Mouse (Mus musculus) layer of hippocampus, postnatal 36 days (tissue): ENCODE results near the gene Prkch. TPM values are rescaled to one million over a fixed set of nuclear protein-coding genes. Genes with fewer than 3 reads are reported as not detected.

Experiments
- DNase-seq, 2 experiments: peaks; one replicate each; pipeline ENCODE4 v3.0.0; 2022
- total RNA-seq, 2 experiments: library from RNA; stranded (reverse); gene quantifications; 2 replicates each; pipeline ENCODE4 v1.2.3; 2021

Gene Prkch
- total RNA-seq, 2 experiments from 2014 or later, result 3.0 to 3.6 TPM

- DNase-seq, result no peak
These were observed 28.6 kb downstream of the Prkch start for GRCm38 (mm10) chr12:73613183-73613582.

- DNase-seq, result no peak
These were observed 33.1 kb downstream of the Prkch start for GRCm38 (mm10) chr12:73617652-73618051.

- DNase-seq, result no peak
These were observed 40.9 kb downstream of the Prkch start for GRCm38 (mm10) chr12:73625277-73626032.

- DNase-seq, result no peak
These were observed 43.3 kb downstream of the Prkch start for GRCm38 (mm10) chr12:73627902-73628301.

- no peak for DNase-seq
These were observed 46.0 kb downstream of the Prkch start for GRCm38 (mm10) chr12:73630596-73630995.

GRCm38 (mm10) chr12:73631148-73631547 is 46.6 kb downstream of the Prkch start:
- DNase-seq, result no peak

- DNase-seq, result no peak
These were observed 48.2 kb downstream of the Prkch start for GRCm38 (mm10) chr12:73632671-73633244.

GRCm38 (mm10) chr12:73633707-73634106 is 49.1 kb downstream of the Prkch start:
- no peak for DNase-seq

GRCm38 (mm10) chr12:73639571-73639970 is 55.0 kb downstream of the Prkch start:
- DNase-seq, result no peak

GRCm38 (mm10) chr12:73641183-73641582 is 56.6 kb downstream of the Prkch start:
- DNase-seq, result no peak

- DNase-seq, result no peak
These were observed 60.6 kb downstream of the Prkch start for GRCm38 (mm10) chr12:73645216-73645615.

- no peak for DNase-seq
These were observed 63.1 kb downstream of the Prkch start for GRCm38 (mm10) chr12:73647686-73648085.

GRCm38 (mm10) chr12:73656568-73657204 is 72.1 kb downstream of the Prkch start:
- no peak for DNase-seq

GRCm38 (mm10) chr12:73663421-73663820 is 78.8 kb downstream of the Prkch start:
- DNase-seq, result no peak

GRCm38 (mm10) chr12:73666701-73667100 is 82.1 kb downstream of the Prkch start:
- no peak for DNase-seq

GRCm38 (mm10) chr12:73667607-73668006 is 83.0 kb downstream of the Prkch start:
- no peak for DNase-seq

GRCm38 (mm10) chr12:73670739-73671138 is 86.1 kb downstream of the Prkch start:
- DNase-seq, result no peak

GRCm38 (mm10) chr12:73671540-73671939 is 86.9 kb downstream of the Prkch start:
- DNase-seq, result no peak

GRCm38 (mm10) chr12:73672007-73672406 is 87.4 kb downstream of the Prkch start:
- no peak for DNase-seq

GRCm38 (mm10) chr12:73673783-73674182 is 89.2 kb downstream of the Prkch start:
- peak in 1 of 2 experiments; percentile 8 for DNase-seq

- no peak for DNase-seq
These were observed 90.6 kb downstream of the Prkch start for GRCm38 (mm10) chr12:73675212-73675611.

GRCm38 (mm10) chr12:73679400-73679801 is 94.8 kb downstream of the Prkch start:
- no peak for DNase-seq

GRCm38 (mm10) chr12:73682921-73683346 is 98.3 kb downstream of the Prkch start:
- no peak for DNase-seq

GRCm38 (mm10) chr12:73685875-73686274 is 101.3 kb downstream of the Prkch start:
- DNase-seq, result no peak
